Mouse (Mus musculus): Measurements from ENCODE around the gene Ryk. TPM values are rescaled to one million over a fixed set of nuclear protein-coding genes. Genes with fewer than 3 reads are reported as not detected.

Ryk gene
- 23.1 and 29.6 TPM in 2 replicates for polyA plus RNA-seq (2015; fragmentation: Nextera tagmentation; extraction: Ambion mirVana)

DNA sequence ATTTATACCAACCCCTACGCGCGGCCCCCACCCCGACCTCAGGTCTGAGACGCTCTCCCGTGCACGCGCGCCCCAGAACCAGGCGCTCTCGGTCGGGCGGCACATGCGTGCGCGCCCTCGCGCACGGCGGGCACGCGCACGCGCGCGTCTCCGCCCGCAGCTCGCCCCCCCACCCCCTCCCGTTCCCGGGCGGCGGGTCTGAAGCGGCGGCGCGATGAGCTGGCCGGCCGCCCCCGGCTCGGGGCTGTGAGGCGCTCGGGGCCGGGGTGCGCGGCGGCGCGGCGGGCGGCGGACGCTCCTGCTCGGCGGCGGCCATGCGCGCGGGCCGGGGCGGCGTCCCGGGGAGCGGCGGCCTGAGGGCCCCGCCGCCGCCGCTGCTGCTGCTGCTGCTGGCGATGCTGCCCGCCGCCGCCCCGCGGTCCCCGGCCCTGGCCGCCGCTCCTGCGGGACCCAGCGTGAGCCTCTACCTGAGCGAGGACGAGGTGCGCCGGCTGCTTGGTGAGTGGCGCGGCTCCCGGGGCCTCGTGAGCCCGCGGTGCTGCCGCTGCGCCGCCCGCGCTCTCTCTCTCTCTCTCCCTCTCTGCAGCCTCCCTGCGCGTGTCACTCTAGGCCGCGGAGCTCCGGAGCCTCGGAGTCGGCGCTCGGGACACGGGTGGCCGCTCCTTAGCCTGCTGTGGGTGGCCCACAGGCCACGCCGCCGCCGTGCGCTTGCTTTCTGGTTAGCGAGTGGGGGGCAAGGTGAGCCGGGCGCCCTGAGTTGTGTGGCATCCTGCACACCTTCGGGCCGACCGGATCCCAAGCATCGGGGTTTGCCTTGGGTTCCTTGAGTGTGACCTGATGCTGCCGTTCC, at the start of gene Ryk:
Gene Ryk, plus strand, starts transcription at position 176 of the 850 bp plus-strand sequence.
- peaks cover 19% of the 10 kb centered on the region for H3K4me1 ChIP-seq
- peak within 1 kb of the TSS; percentile 69 for H3K4me2 ChIP-seq

DNA sequence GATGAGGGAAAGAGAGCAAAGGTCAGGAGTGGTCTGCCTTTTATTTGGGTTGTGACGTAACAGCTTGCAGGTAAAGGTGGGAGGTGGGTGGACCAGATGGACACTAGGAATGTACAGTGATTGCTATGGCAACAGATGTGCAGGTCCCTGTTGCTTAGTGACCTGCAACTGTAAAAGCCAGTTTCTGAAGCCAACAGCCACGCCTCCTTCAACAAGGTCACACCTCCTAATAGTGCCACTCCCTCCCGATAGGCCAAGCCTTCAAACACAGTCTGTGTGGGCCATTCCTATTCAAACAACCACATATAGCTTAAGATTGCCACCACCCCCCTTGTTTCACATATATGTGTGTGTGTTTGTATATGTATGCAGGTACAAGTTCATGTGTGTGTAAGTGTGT, 45.2 kb upstream of the Ryk start:
- Histone ChIP-seq H3K36me3 (no peaks in the 10 kb centered on the region), H3K4me1 (no peaks in the 10 kb centered on the region; the same call in 1 of the 2 replicates), H3K9me3 (no peaks in the 10 kb centered on the region), H3K4me3 (replicated peaks) (no peak overlapping the region), H3K27ac (no peak overlapping the region), H3K27me3 (replicated peaks) (no peaks in the 10 kb centered on the region), H3K4me2 (no peak overlapping the region), H3K9ac (no peak overlapping the region)
- no peak for ATAC-seq (ENCODE audit: insufficient read depth, low FRiP score, low read depth)
- 63% methylated on average over 3 of the region's 3 CpGs for WGBS

More for the DNA sequence above, at the start of gene Ryk:
- Histone ChIP-seq H3K36me3 (no peaks in the 10 kb centered on the region), H3K27me3 (replicated peaks) (no peaks in the 10 kb centered on the region), H3K9me3 (no peaks in the 10 kb centered on the region), H3K27ac (peak within 1 kb of the TSS; percentile 88), H3K4me3 (replicated peaks) (peak within 1 kb of the TSS; percentile 91), H3K9ac (peak within 1 kb of the TSS; percentile 94)
- ATAC-seq (ENCODE audit: insufficient read depth, low FRiP score, low read depth): peak; percentile 87
- WGBS: 1% methylated on average over 112 of the region's 119 CpGs

DNA sequence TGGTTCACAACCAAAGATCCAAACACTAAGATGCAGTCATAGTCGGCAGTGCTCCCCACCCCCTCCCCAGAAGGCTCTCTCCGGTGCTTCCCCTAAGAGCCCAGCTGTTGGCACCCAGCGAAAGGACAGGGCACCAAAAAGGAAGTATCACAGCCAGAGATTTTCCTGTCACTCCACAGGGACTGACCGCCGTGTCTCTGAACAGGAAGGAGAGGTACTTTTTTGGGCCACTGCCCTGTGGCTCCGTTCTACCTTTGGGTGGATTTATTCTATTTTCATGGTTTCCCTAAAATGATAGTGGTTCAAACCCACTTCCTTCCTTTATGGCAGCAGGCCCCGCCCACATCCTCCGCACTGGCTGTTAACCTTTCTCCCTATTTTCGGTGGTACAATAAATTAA, 42.9 kb upstream of the Ryk start:
- 0 out of 2 replicates have a peak overlapping the region, but pooled peaks have one; percentile 19 for H3K4me2 ChIP-seq
- no peak overlapping the region for H3K27ac ChIP-seq
- 40% methylated on average over 9 of the region's 9 CpGs for WGBS
- no peak overlapping the region for H3K4me3 ChIP-seq (replicated peaks)
- H3K36me3 ChIP-seq: no peaks in the 10 kb centered on the region
- no peaks in the 10 kb centered on the region for H3K9me3 ChIP-seq
- no peak overlapping the region for H3K9ac ChIP-seq
- no peak for ATAC-seq (ENCODE audit: insufficient read depth, low FRiP score, low read depth)
- no peaks in the 10 kb centered on the region; the same call in 1 of the 2 replicates for H3K4me1 ChIP-seq
- no peaks in the 10 kb centered on the region for H3K27me3 ChIP-seq (replicated peaks)

DNA sequence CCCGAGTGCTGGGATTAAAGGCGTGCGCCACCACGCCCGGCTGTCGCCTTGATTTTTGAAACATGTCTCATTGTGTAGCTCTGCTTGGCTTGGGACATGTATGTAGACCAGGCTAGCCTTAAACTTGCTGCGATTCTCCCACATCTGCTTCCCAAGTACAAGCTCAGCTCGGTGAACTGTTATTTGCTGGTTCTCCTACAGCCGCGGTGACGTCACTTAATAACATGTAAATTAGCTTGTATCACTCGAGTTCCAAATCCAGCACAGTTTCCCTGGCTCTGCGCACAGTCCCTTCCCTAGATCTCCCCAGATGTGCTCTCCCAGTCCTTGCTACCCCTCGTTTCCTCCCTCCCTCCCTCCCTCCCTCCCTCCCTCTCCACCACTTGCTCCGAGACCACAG, 41.9 kb upstream of the Ryk start:
- Histone ChIP-seq H3K36me3 (no peaks in the 10 kb centered on the region), H3K9ac (no peak overlapping the region), H3K27me3 (replicated peaks) (no peaks in the 10 kb centered on the region), H3K4me1 (no peaks in the 10 kb centered on the region; the same call in 1 of the 2 replicates), H3K27ac (no peak overlapping the region), H3K4me2 (no peak overlapping the region), H3K9me3 (no peaks in the 10 kb centered on the region), H3K4me3 (replicated peaks) (no peak overlapping the region)
- no peak for ATAC-seq (ENCODE audit: insufficient read depth, low FRiP score, low read depth)
- 62% methylated on average over 15 of the region's 15 CpGs for WGBS

DNA sequence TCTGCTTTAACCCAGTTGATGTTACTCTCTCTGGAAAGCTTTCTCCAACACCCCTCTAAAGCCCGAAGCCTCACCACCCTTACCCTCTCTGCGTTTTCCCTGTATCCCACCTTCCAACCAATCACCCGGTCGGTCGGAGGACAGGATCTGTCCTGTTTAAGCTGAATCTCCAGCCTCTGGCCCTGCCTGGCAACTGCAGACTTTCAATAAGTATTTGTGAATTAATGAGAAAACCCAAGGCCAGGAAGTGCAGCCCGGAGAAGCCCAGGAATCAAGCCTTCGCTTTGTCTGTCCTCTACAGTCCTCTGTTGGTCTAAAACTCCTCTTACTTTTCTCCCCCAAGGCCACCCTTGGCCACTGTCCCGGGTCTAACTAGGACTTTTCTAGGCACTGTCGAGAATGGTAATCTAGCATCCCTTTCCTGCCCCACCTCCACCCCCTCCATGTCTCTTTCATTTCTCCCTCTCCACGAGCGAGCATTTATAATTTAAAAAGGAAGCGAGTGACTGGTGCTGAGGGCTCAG, 41.4 kb upstream of the Ryk start:
- Histone ChIP-seq H3K4me1 (no peaks in the 10 kb centered on the region; the same call in 1 of the 2 replicates), H3K4me3 (replicated peaks) (no peak overlapping the region), H3K4me2 (no peak overlapping the region), H3K36me3 (no peaks in the 10 kb centered on the region), H3K27me3 (replicated peaks) (no peaks in the 10 kb centered on the region), H3K9me3 (no peaks in the 10 kb centered on the region), H3K9ac (no peak overlapping the region), H3K27ac (no peak overlapping the region)
- ATAC-seq (ENCODE audit: insufficient read depth, low FRiP score, low read depth): no peak
- WGBS: 58% methylated on average over 12 of the region's 12 CpGs

DNA sequence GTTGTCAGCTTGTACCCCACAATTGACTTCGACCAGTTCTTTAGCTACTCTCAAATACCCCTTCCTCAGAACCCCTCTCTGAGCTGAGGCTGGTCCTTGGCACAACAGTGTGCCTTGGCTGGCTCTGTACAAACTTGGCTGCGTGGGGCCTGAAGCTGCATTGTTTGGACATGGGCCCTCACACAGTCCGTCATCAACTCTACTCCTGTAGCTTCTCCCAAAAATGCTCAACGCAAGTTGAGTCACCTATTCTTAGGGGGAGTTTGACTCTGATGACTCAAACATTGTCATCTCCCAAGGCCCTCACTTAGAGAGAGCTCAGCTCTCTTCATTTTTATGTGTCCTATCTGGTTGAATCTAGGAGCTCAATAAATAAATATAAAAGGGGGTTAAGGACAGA, 36.3 kb upstream of the Ryk start:
- no peak overlapping the region for H3K9ac ChIP-seq
- no peak overlapping the region for H3K4me3 ChIP-seq (replicated peaks)
- no peak for ATAC-seq (ENCODE audit: insufficient read depth, low FRiP score, low read depth)
- no peaks in the 10 kb centered on the region for H3K4me1 ChIP-seq
- H3K4me2 ChIP-seq: no peak overlapping the region
- no peaks in the 10 kb centered on the region for H3K9me3 ChIP-seq
- no peaks in the 10 kb centered on the region for H3K27me3 ChIP-seq (replicated peaks)
- H3K36me3 ChIP-seq: no peaks in the 10 kb centered on the region
- 78% methylated on average over 4 of the region's 4 CpGs for WGBS
- no peak overlapping the region for H3K27ac ChIP-seq

DNA sequence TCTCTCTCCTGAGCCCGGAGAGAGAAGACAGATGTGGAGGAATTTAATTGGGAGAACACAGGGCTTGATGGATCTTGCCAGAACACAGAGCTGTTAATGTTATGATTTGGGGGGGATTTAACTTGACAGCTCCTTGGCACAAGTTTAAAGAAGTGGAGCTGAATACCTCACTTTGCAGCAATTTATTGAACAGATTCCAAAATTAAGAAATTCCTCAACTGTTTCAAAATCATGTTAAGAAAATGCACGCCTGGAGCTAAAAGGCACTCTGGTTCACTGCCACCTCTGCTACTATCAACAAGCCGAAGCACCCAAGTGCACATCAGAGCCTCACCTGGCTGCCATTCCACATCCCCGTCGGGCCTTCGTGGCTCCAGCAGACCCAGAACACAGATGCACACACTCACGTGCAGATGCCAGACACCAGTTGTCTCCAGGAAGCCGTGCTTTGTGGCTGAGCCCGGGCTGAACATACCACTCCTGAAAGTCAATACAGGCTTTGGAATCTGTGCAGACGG, 28.6 kb upstream of the Ryk start:
- peak; percentile 47; the same call in 1 of the 2 replicates for ATAC-seq (ENCODE audit: insufficient read depth, low FRiP score, low read depth)
- no peak overlapping the region for H3K4me3 ChIP-seq (replicated peaks)
- no peak overlapping the region for H3K9ac ChIP-seq
- H3K9me3 ChIP-seq: no peaks in the 10 kb centered on the region
- no peak overlapping the region for H3K4me2 ChIP-seq
- H3K27ac ChIP-seq: peak overlapping the region; percentile 67
- no peaks in the 10 kb centered on the region for H3K27me3 ChIP-seq (replicated peaks)
- H3K4me1 ChIP-seq: peaks cover 5% of the 10 kb centered on the region
- 35% methylated on average over 10 of the region's 10 CpGs for WGBS
- H3K36me3 ChIP-seq: no peaks in the 10 kb centered on the region

DNA sequence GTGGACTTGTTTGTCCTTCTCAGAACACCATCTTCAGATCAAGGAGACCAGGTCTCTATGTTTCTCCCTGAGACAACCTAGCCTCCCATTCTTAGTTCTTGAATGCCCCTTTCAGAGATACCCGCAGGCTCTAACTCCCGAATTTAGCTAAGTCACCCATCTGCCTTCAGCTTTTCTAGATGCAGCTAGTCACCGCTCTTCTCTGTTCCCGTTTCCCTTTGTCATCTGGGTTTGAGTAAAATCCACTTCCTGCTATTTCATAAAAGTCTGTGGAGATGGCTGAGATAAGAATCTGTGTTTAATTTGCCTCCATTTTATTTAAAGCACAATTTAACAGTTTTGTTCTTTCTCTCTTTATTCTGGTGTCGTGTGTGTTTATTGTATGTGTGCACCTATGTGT, 23.5 kb upstream of the Ryk start:
- peaks cover 5% of the 10 kb centered on the region; the same call in 1 of the 2 replicates for H3K4me1 ChIP-seq
- H3K4me3 ChIP-seq (replicated peaks): no peak overlapping the region
- no peaks in the 10 kb centered on the region for H3K9me3 ChIP-seq
- H3K4me2 ChIP-seq: no peak overlapping the region
- no peak overlapping the region for H3K27ac ChIP-seq
- ATAC-seq (ENCODE audit: insufficient read depth, low FRiP score, low read depth): no peak
- no peak overlapping the region for H3K9ac ChIP-seq
- H3K36me3 ChIP-seq: no peaks in the 10 kb centered on the region
- WGBS: 77% methylated on average over 5 of the region's 5 CpGs
- no peaks in the 10 kb centered on the region for H3K27me3 ChIP-seq (replicated peaks)

DNA sequence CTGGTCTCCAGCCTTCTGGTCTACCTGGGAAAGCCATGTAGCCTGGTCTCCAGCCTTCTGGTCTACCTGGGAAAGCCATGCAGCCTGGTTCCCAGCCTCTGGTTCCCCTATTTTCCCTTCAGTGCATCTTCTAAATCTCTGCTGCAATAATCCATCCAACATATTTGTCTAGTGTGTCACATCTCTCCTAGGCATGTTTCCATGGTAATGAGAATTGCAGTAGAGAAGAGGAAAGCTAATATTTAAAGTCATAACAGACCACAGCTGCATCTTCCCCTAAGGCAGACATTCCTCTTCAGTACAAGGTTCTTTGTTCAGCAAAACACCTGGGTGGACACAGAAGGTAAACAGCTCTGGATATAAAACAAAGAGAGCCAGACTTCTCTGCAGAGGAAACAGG, 16.5 kb upstream of the Ryk start:
- Histone ChIP-seq H3K4me3 (replicated peaks) (no peak overlapping the region), H3K27me3 (replicated peaks) (no peaks in the 10 kb centered on the region), H3K9me3 (no peaks in the 10 kb centered on the region), H3K4me2 (no peak overlapping the region), H3K9ac (no peak overlapping the region), H3K36me3 (no peaks in the 10 kb centered on the region), H3K4me1 (no peaks in the 10 kb centered on the region), H3K27ac (no peak overlapping the region)
- ATAC-seq (ENCODE audit: insufficient read depth, low FRiP score, low read depth): no peak

DNA sequence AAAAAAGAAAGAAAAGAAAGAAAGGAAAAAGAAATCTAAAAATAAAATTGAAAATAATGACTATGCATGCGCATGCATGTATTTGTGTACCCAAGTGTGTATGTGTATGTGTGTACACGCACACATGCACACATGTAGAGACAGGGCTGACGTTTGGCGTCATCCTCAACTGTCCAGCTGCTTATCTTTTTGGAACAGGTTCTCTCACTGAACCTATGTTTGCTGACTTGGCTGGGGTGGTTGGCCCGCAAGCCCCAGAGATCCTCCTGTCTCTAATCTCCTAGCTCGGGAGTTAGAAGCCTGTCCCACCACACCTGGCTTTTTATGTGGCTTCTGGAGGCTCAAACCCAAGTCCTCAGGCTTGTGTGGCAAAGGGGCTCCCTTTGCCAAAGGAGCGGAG, 6.1 kb upstream of the Ryk start:
- H3K27ac ChIP-seq: no peak overlapping the region
- H3K4me3 ChIP-seq (replicated peaks): no peak overlapping the region
- H3K9me3 ChIP-seq: no peaks in the 10 kb centered on the region
- H3K27me3 ChIP-seq (replicated peaks): no peaks in the 10 kb centered on the region
- no peaks in the 10 kb centered on the region for H3K4me1 ChIP-seq
- no peak overlapping the region for H3K9ac ChIP-seq
- ATAC-seq (ENCODE audit: insufficient read depth, low FRiP score, low read depth): no peak
- H3K4me2 ChIP-seq: no peak overlapping the region
- H3K36me3 ChIP-seq: no peaks in the 10 kb centered on the region
- 75% methylated on average over 7 of the region's 7 CpGs for WGBS

DNA sequence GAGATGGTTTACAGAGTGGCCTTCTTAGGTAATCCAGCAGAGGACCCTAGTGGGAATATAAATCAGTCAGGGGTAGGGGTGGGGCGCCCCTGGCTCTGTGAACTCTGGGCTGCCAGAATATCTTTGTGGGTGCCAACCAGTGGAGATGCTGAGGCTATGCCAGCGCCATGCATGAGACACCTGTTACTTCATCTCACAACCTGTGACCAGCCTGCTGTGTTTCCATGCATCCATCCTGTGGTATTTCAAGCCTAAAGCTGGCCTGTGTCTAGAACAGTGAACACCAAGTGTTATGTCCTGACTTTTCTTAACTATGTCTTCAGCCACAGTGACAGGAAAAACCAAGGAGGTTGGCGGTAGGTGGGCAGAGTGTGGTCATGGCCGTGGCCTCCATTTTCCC, 3.2 kb upstream of the Ryk start:
- no peak overlapping the region for H3K4me3 ChIP-seq (replicated peaks)
- H3K9me3 ChIP-seq: no peaks in the 10 kb centered on the region
- no peak for ATAC-seq (ENCODE audit: insufficient read depth, low FRiP score, low read depth)
- 87% methylated on average over 4 of the region's 4 CpGs for WGBS
- H3K27me3 ChIP-seq (replicated peaks): no peaks in the 10 kb centered on the region
- H3K27ac ChIP-seq: no peak overlapping the region
- H3K4me2 ChIP-seq: no peak overlapping the region
- H3K4me1 ChIP-seq: peaks cover 8% of the 10 kb centered on the region; the same call in 1 of the 2 replicates
- no peaks in the 10 kb centered on the region for H3K36me3 ChIP-seq
- no peak overlapping the region for H3K9ac ChIP-seq

DNA sequence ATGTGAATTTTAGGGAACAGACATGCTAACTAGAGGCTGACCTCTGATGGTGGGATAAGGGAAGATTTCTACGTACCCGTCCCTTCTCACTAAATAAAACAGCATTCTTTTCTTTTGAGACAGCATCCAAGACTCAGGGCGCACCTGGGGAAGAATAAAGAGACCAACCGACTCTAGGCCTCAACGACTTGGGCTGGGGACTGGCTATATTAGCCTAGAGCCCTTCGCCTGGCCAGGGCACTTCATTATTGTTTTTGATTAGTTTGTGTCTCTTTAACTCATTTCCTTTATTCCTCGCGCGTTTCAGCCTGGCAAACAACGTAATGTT, 339 bp upstream of the Ryk start:
- H3K27me3 ChIP-seq (replicated peaks): no peaks in the 10 kb centered on the region
- WGBS: 13% methylated on average over 10 of the region's 10 CpGs
- H3K27ac ChIP-seq: no peak overlapping the region
- H3K4me2 ChIP-seq: peak overlapping the region; percentile 69
- peaks cover 16% of the 10 kb centered on the region; the same call in 1 of the 2 replicates for H3K4me1 ChIP-seq
- H3K9ac ChIP-seq: peak overlapping the region; percentile 94; the same call in 1 of the 2 replicates
- H3K4me3 ChIP-seq (replicated peaks): peak overlapping the region; percentile 91
- ATAC-seq (ENCODE audit: insufficient read depth, low FRiP score, low read depth): peak; percentile 7; the same call in 1 of the 2 replicates
- H3K36me3 ChIP-seq: no peaks in the 10 kb centered on the region
- H3K9me3 ChIP-seq: no peaks in the 10 kb centered on the region
